Mouse (Mus musculus): Measurements from ENCODE around the gene Lrba. TPM values are rescaled to one million over a fixed set of nuclear protein-coding genes. Genes with fewer than 3 reads are reported as not detected.

The Lrba gene
- total and polyA plus RNA-seq, 3 experiments: 12.3 to 22.6 (median 13.8) TPM

- no peaks in the 10 kb centered on the region for H3K79me2 ChIP-seq (replicated peaks; ENCODE audit: control insufficient read depth, extremely low read depth, insufficient read depth, poor library complexity, severe bottlenecking)
- H3K4me2 ChIP-seq (ENCODE audit: insufficient read depth, low read depth, poor library complexity, severe bottlenecking): no peak overlapping the region
- no peak overlapping the region for H3K4me3 ChIP-seq (replicated peaks in 1 of 3; ENCODE audit: low read depth in 2 of 3, low read length in 2 of 3, poor library complexity in 1 of 3)
- dilution Hi-C loops (cut with MboI; ENCODE audit: extremely low pct_ligation_motif_present, extremely low pct_unique_long_range_greater_than_20kb, low sequenced_read_pairs): no loop called here
- no peak overlapping the region for H3K9ac ChIP-seq (ENCODE audit: insufficient read depth, low read depth)
- no peaks in the 10 kb centered on the region for H3K27me3 ChIP-seq (replicated peaks)
- H3K9me3 ChIP-seq (replicated peaks; ENCODE audit: low read length): no peaks in the 10 kb centered on the region
- no peak for DNase-seq (ENCODE audit: extremely low read depth)
- peaks cover 0 to 2% of the 10 kb centered on the region in 2 experiments; a peak in 1 of 4 replicates for H3K4me1 ChIP-seq (ENCODE audit: control insufficient read depth in 1 of 2, insufficient read depth in 2 of 2)
- peaks cover 0 to 18% of the 10 kb centered on the region in 2 experiments for H3K36me3 ChIP-seq (replicated peaks in 1 of 2; ENCODE audit: control insufficient read depth in 1 of 2, insufficient read depth in 1 of 2, low read length in 1 of 2)
- no peak for TF ChIP-seq CHD1 (IDR thresholded peaks at IDR 0.05; ENCODE audit: low read depth, low read length)
- TF ChIP-seq ZKSCAN1 (IDR thresholded peaks at IDR 0.05; ENCODE audit: borderline replicate concordance, low read depth, low read length): no peak
- TF ChIP-seq ETS1 (conservative IDR thresholded peaks at IDR 0.05; ENCODE audit: low read depth, low read length): no peak
- TF ChIP-seq MAX (IDR thresholded peaks at IDR 0.05; ENCODE audit: low read length): no peak
- TF ChIP-seq SIN3A (IDR thresholded peaks at IDR 0.05; ENCODE audit: low read length): no peak
- no peak for TF ChIP-seq SMC3 (IDR thresholded peaks at IDR 0.05; ENCODE audit: low read depth, low read length)
- no peak for TF ChIP-seq JUND (conservative IDR thresholded peaks at IDR 0.05; ENCODE audit: low read depth, low read length)
- TF ChIP-seq BHLHE40 (IDR thresholded peaks at IDR 0.05; ENCODE audit: low read depth, low read length): no peak
- TF ChIP-seq HCFC1 (IDR thresholded peaks at IDR 0.05; ENCODE audit: low read depth, low read length): no peak
- no peak for TF ChIP-seq ZC3H11A (IDR thresholded peaks at IDR 0.05; ENCODE audit: low read depth, low read length)
- TF ChIP-seq POLR2A (IDR thresholded peaks at IDR 0.05; ENCODE audit: low read depth, low read length): no peak
- TF ChIP-seq NRF1 (IDR thresholded peaks at IDR 0.05; ENCODE audit: low read depth, low read length): no peak
- TF ChIP-seq IRF4 (IDR thresholded peaks at IDR 0.05; ENCODE audit: low read depth, low read length): no peak
- no peak for TF ChIP-seq E2F4 (IDR thresholded peaks at IDR 0.05; ENCODE audit: insufficient replicate concordance, low read depth, low read length)
- no peak for TF ChIP-seq UBTF (IDR thresholded peaks at IDR 0.05; ENCODE audit: low read depth, low read length)
- TF ChIP-seq ELF1 (IDR thresholded peaks at IDR 0.05; ENCODE audit: low read depth, low read length): no peak
- no peak for TF ChIP-seq RCOR1 (conservative IDR thresholded peaks at IDR 0.05; ENCODE audit: low read depth, low read length)
- no peak for TF ChIP-seq KAT2A (IDR thresholded peaks at IDR 0.05; ENCODE audit: insufficient replicate concordance, low read length)
- no peak overlapping the region for H3K27ac ChIP-seq (ENCODE audit: insufficient read depth, low read depth)
- in situ Hi-C loops (cut with MboI; ENCODE audit: low pct_ligation_motif_present, low pct_unique_long_range_greater_than_20kb, low sequenced_read_pairs): loop anchor here (10.0 kb wide), 1 partner anchor 185 kb away; no protein-coding TSS in a partner anchor
Observed at GRCm38 (mm10) chr3:86789752-86790151, 565.3 kb downstream of the Lrba start.

- H3K79me2 ChIP-seq (replicated peaks; ENCODE audit: control insufficient read depth, extremely low read depth, insufficient read depth, poor library complexity, severe bottlenecking): no peaks in the 10 kb centered on the region
- no peak overlapping the region for H3K27ac ChIP-seq (ENCODE audit: insufficient read depth, low read depth)
- TF ChIP-seq POLR2A (IDR thresholded peaks at IDR 0.05; ENCODE audit: low read depth, low read length) (no peak), KAT2A (IDR thresholded peaks at IDR 0.05; ENCODE audit: insufficient replicate concordance, low read length) (no peak), UBTF (IDR thresholded peaks at IDR 0.05; ENCODE audit: low read depth, low read length) (no peak), SMC3 (IDR thresholded peaks at IDR 0.05; ENCODE audit: low read depth, low read length) (no peak), ELF1 (IDR thresholded peaks at IDR 0.05; ENCODE audit: low read depth, low read length) (no peak), MYC (IDR thresholded peaks at IDR 0.05; ENCODE audit: low read depth, low read length) (no peak), E2F4 (IDR thresholded peaks at IDR 0.05; ENCODE audit: insufficient replicate concordance, low read depth, low read length) (no peak), CHD1 (IDR thresholded peaks at IDR 0.05; ENCODE audit: low read depth, low read length) (no peak), HCFC1 (IDR thresholded peaks at IDR 0.05; ENCODE audit: low read depth, low read length) (no peak), NELFE (IDR thresholded peaks at IDR 0.05; ENCODE audit: low read depth, low read length) (no peak), CTCF (conservative IDR thresholded peaks at IDR 0.05 in 1 of 2, IDR thresholded peaks at IDR 0.05 in 1 of 2; ENCODE audit: low read depth in 2 of 2, low read length in 2 of 2) (no peak)
- peaks cover 6 to 7% of the 10 kb centered on the region in 2 experiments for H3K4me1 ChIP-seq (ENCODE audit: control insufficient read depth in 1 of 2, insufficient read depth in 2 of 2)
- dilution Hi-C loops (cut with MboI; ENCODE audit: extremely low pct_ligation_motif_present, extremely low pct_unique_long_range_greater_than_20kb, low sequenced_read_pairs): no loop called here
- H3K9me3 ChIP-seq (replicated peaks; ENCODE audit: low read length): no peaks in the 10 kb centered on the region
- in situ Hi-C loops (cut with MboI; ENCODE audit: low pct_ligation_motif_present, low pct_unique_long_range_greater_than_20kb, low sequenced_read_pairs): no loop called here
- no peak overlapping the region for H3K4me2 ChIP-seq (ENCODE audit: insufficient read depth, low read depth, poor library complexity, severe bottlenecking)
- no peak overlapping the region for H3K9ac ChIP-seq (ENCODE audit: insufficient read depth, low read depth)
- H3K36me3 ChIP-seq (replicated peaks in 1 of 2; ENCODE audit: control insufficient read depth in 1 of 2, insufficient read depth in 1 of 2, low read length in 1 of 2): peaks cover 0 to 6% of the 10 kb centered on the region in 2 experiments
- no peaks in the 10 kb centered on the region for H3K27me3 ChIP-seq (replicated peaks)
- no peak overlapping the region for H3K4me3 ChIP-seq (replicated peaks in 1 of 3; ENCODE audit: low read depth in 2 of 3, low read length in 2 of 3, poor library complexity in 1 of 3)
- no peak for DNase-seq (ENCODE audit: extremely low read depth)
Observed at GRCm38 (mm10) chr3:86793264-86793663, 568.8 kb downstream of the Lrba start.

Data from CH12.LX (cell line).